Mouse (Mus musculus): ENCODE measurements at regions not wholly inside any gene's neighbourhood (a gene's known extent, or its start where the extent isn't known, plus 50 kb on each side); places are given as distances from the start of the nearest gene placed in this dataset.

DNA sequence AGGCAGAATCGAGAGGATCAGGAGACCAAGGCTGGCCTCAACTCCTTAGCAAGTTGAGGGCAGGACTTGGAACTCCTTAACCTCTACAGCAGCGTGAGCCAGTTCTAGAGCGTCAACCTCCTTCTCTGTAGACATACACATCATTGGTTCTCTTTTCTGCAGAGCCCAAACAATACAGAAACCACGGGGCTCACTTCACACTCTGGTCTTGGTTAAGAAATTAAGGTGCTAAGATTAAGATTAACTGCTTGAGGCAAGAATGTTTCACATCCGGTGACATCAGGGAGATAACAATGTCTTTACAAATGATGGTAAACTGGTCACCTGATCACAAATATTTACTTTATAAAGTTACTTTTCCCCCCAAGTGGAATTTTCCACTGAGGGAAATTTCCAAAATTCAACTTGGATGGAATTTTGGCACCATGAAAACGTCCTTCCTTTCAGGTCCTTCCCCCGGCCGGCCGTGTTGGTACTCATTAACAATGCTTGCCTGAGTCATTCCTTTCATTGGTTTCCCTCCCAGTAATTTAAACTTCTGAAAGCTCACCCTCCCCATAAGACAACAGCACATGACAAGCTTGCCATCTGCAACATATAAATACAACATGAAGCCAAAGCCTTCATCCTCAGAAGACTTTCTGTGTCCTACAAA, 77.3 kb upstream of the Kdm7a start:
- H3K9me3 ChIP-seq, result peaks cover 12% of the 10 kb centered on the region
- H3K4me1 ChIP-seq, result no peaks in the 10 kb centered on the region; the same call in 1 of the 2 replicates
- H3K27me3 ChIP-seq (replicated peaks), result peaks cover 24% of the 10 kb centered on the region
- H3K4me3 ChIP-seq (replicated peaks), result no peak overlapping the region
- TF ChIP-seq GATA1 (IDR thresholded peaks at IDR 0.05; ENCODE audit: borderline replicate concordance, low read length) (no peak), FLI1 (IDR thresholded peaks at IDR 0.05; ENCODE audit: low read length) (no peak)
- no peaks in the 10 kb centered on the region for H3K36me3 ChIP-seq (replicated peaks; ENCODE audit: low read length)

DNA sequence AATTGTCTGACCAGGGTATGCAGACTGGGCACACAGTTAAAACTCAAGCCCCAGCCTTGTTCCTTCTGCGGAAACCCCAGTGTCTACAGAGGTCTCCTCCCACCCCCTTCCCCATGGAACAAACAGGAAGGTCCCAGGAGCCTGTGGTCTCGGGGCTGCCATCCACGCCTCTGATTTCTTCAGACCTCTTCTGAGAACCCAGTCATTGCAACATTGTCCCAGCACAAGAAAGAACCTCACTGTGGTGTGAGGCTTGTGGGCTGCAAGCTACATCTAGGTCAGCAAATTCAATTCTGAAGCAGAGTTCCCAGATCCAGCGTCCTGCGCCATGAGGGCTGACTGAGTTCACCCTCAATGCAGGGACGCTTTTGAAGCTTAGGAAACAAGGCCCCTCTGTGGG, 71.7 kb upstream of the Kdm7a start:
- no peaks in the 10 kb centered on the region for H3K36me3 ChIP-seq (replicated peaks; ENCODE audit: low read length)
- no peak for TF ChIP-seq GATA1 (IDR thresholded peaks at IDR 0.05; ENCODE audit: borderline replicate concordance, low read length)
- TF ChIP-seq FLI1 (IDR thresholded peaks at IDR 0.05; ENCODE audit: low read length), result no peak

DNA sequence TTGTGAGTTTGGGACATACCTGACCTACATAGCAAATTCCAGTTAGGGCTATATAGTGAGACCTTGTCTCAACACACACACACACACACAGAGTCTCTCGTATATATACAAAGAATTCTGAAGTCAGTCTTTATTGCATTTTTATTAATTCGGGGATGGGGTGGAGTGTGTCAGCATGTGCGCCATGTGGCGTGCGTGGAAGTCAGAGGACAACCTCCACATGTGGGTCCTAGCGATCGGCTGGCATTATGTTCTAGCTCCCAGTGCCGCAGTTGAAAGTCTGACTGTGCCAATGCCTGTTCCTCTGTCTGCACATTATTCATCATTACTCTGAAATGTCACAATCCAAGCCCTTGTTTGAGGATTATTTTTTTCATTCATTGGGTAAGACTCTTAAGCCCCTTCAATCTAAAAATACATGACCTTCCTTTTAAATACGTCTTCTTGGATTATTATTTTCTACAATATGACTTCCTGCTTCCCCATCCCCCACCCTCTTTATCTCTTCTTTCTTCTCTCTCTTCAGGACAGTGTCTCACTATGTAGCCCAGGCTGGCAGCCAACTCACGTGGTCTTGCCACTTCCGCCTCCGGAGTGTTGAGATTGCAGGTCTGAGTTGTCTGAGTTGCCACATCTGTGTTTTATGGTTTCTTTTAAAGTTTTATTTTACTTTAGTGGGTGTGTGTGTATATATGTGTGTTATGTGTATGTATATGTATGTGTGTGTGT, 68.3 kb upstream of the Kdm7a start:
- no peak for TF ChIP-seq FLI1 (IDR thresholded peaks at IDR 0.05; ENCODE audit: low read length)
- no peak for TF ChIP-seq GATA1 (IDR thresholded peaks at IDR 0.05; ENCODE audit: borderline replicate concordance, low read length)
- Histone ChIP-seq H3K27me3 (replicated peaks) (peaks cover 15% of the 10 kb centered on the region), H3K36me3 (replicated peaks; ENCODE audit: low read length) (no peaks in the 10 kb centered on the region), H3K4me3 (replicated peaks) (no peak overlapping the region), H3K4me1 (no peaks in the 10 kb centered on the region), H3K9me3 (peaks cover 8% of the 10 kb centered on the region)

More for the DNA sequence above, 71.7 kb upstream of the Kdm7a start:
- peaks cover 19% of the 10 kb centered on the region for H3K27me3 ChIP-seq (replicated peaks)
- no peaks in the 10 kb centered on the region for H3K4me1 ChIP-seq
- no peak overlapping the region for H3K4me3 ChIP-seq (replicated peaks)
- H3K9me3 ChIP-seq, result peaks cover 6% of the 10 kb centered on the region

- Histone ChIP-seq H3K4me3 (replicated peaks) (no peak overlapping the region), H3K36me3 (replicated peaks; ENCODE audit: low read length) (no peaks in the 10 kb centered on the region), H3K4me1 (no peaks in the 10 kb centered on the region), H3K27me3 (replicated peaks) (peaks cover 10% of the 10 kb centered on the region), H3K9me3 (peaks cover 8% of the 10 kb centered on the region)
- TF ChIP-seq GATA1 (IDR thresholded peaks at IDR 0.05; ENCODE audit: borderline replicate concordance, low read length) (no peak), FLI1 (IDR thresholded peaks at IDR 0.05; ENCODE audit: low read length) (no peak)
Observed at GRCm38 (mm10) chr6:39273427-39273826, 66.8 kb upstream of the Kdm7a start.

GRCm38 (mm10) chr6:39270457-39270856, 63.9 kb upstream of the Kdm7a start:
- Histone ChIP-seq H3K9me3 (peaks cover 8% of the 10 kb centered on the region), H3K4me1 (peaks cover 5% of the 10 kb centered on the region; the same call in 1 of the 2 replicates), H3K27me3 (replicated peaks) (peaks cover 13% of the 10 kb centered on the region), H3K4me3 (replicated peaks) (no peak overlapping the region), H3K36me3 (replicated peaks; ENCODE audit: low read length) (no peaks in the 10 kb centered on the region)
- TF ChIP-seq FLI1 (IDR thresholded peaks at IDR 0.05; ENCODE audit: low read length), result no peak
- no peak for TF ChIP-seq GATA1 (IDR thresholded peaks at IDR 0.05; ENCODE audit: borderline replicate concordance, low read length)

DNA sequence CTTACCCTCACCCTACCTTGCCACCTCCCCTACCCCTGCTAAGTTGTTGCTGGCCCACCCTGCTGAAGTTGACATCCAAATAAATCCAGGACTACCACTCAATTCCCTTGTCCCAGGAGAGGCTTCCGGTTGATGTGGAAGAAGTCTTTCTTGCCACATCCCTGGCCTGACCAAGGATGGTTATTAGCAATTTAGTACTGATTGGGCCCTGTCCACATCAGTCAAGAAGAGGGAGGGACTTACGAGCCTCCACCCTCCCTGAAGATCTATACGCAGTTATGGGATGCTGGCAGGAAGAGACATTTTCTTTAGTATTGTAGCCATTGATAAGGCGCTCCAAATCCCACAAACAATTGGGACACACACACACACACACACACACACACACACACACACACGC, 63.1 kb upstream of the Kdm7a start:
- TF ChIP-seq FLI1 (IDR thresholded peaks at IDR 0.05; ENCODE audit: low read length), result no peak
- no peak for TF ChIP-seq GATA1 (IDR thresholded peaks at IDR 0.05; ENCODE audit: borderline replicate concordance, low read length)
- H3K27me3 ChIP-seq (replicated peaks), result peaks cover 15% of the 10 kb centered on the region
- H3K4me1 ChIP-seq, result peaks cover 8% of the 10 kb centered on the region
- no peak overlapping the region for H3K4me3 ChIP-seq (replicated peaks)
- peaks cover 8% of the 10 kb centered on the region for H3K9me3 ChIP-seq
- H3K36me3 ChIP-seq (replicated peaks; ENCODE audit: low read length), result no peaks in the 10 kb centered on the region

DNA sequence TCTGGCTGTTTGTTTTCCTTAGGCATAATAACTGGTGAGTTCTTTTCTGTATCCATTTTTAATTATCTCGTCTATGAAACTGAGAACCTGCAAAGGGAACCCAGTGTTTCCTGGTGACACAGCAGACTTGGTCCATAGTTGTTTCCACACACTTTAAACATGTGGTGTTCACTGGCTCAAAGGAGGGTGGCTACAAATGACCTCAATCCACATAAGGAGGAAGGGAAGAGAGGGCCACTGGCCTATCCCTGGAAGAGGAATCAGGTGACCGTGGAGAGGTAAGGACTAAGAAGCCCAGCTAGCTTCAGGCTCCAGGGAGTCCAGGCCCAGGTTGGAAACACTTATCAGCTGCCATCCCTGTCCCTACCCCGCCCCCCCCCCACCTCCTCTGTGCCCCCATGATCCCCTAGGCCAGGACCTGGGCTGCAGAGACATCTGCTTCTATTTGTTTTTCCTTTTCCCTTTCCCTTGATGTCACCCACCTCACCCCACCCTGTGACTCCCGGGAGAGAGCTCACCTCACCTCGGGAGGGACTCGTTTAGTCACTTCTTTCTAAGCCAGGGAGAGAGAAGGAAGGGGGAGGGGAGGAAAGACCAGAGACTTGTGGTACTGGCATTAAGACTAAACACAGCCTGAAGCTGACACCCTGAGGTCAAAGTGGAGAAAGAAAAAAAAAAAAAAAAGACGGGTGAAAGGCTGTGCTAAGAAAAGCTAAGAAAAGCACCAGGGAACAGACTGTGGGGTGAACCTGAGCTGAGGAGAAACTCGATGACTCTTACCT, 62.2 kb upstream of the Kdm7a start:
- Histone ChIP-seq H3K4me1 (peaks cover 11% of the 10 kb centered on the region), H3K4me3 (replicated peaks) (no peak overlapping the region), H3K9me3 (peaks cover 7% of the 10 kb centered on the region), H3K36me3 (replicated peaks; ENCODE audit: low read length) (no peaks in the 10 kb centered on the region), H3K27me3 (replicated peaks) (peaks cover 22% of the 10 kb centered on the region)
- TF ChIP-seq GATA1 (IDR thresholded peaks at IDR 0.05; ENCODE audit: borderline replicate concordance, low read length) (no peak), FLI1 (IDR thresholded peaks at IDR 0.05; ENCODE audit: low read length) (no peak)

DNA sequence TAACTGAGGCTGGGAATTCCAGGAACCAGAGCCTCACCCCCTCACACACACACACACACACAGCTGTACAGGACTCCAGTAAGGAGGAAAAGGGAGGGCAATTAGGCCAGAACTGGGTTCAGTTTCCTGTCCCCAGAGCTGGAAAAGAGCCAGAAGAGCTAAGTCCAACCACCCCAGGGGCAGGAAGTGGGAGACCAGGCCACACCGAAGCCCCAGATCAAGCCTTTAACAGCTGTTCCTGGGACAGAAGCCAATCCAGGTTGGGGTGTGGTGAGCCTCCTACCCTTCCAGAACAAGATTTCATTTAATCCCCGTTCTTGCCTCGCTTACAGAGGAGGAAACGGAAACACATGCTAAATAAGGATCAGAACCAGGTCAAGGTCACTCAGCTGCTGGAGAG, 58.1 kb upstream of the Kdm7a start:
- TF ChIP-seq FLI1 (IDR thresholded peaks at IDR 0.05; ENCODE audit: low read length) (no peak), GATA1 (IDR thresholded peaks at IDR 0.05; ENCODE audit: borderline replicate concordance, low read length) (no peak)
- Histone ChIP-seq H3K36me3 (replicated peaks; ENCODE audit: low read length) (no peaks in the 10 kb centered on the region), H3K27me3 (replicated peaks) (peaks cover 36% of the 10 kb centered on the region), H3K4me1 (peaks cover 11% of the 10 kb centered on the region), H3K9me3 (no peaks in the 10 kb centered on the region), H3K4me3 (replicated peaks) (no peak overlapping the region)

- no peak overlapping the region for H3K4me3 ChIP-seq (replicated peaks)
- TF ChIP-seq FLI1 (IDR thresholded peaks at IDR 0.05; ENCODE audit: low read length), result no peak
- no peak for TF ChIP-seq GATA1 (IDR thresholded peaks at IDR 0.05; ENCODE audit: borderline replicate concordance, low read length)
- peaks cover 11% of the 10 kb centered on the region for H3K4me1 ChIP-seq
- H3K9me3 ChIP-seq, result no peaks in the 10 kb centered on the region
- no peaks in the 10 kb centered on the region for H3K36me3 ChIP-seq (replicated peaks; ENCODE audit: low read length)
- peaks cover 39% of the 10 kb centered on the region for H3K27me3 ChIP-seq (replicated peaks)
Observed at GRCm38 (mm10) chr6:39263615-39264014, 57.0 kb upstream of the Kdm7a start.

Measured in megakaryocyte, embryonic 14.5 days (primary cell).